Mouse (Mus musculus) stomach, embryonic 16.5 days (tissue): Measurements from ENCODE around the gene Rab34. TPM values are rescaled to one million over a fixed set of nuclear protein-coding genes. Genes with fewer than 3 reads are reported as not detected.

Experiments used
- ATAC-seq: fragments of 200-750 bp; cut with Nextera tagmentation; 2 replicates; pipeline ENCODE4 v1.8.0; 2017; ENCODE audit warnings: moderate number of reproducible peaks, moderate TSS enrichment; ENCODE audit not compliant: insufficient read depth, low FRiP score
- H3K27ac ChIP-seq: fragments of 300-500 bp; sonication (generic); 2 replicates; pipeline ENCODE4 v1.5.1; 2014; ENCODE audit warnings: low read length
- H3K27me3 ChIP-seq: fragments of 300-500 bp; sonication (generic); 2 replicates; pipeline ENCODE4 v1.6.1; 2014; ENCODE audit warnings: low read length, control low read depth, mixed read lengths; ENCODE audit not compliant: control insufficient read depth, insufficient read depth
- H3K36me3 ChIP-seq: fragments of 300-500 bp; sonication (generic); 2 replicates; pipeline ENCODE4 v1.6.1; 2014; ENCODE audit warnings: low read length; ENCODE audit not compliant: control insufficient read depth, insufficient read depth
- H3K4me1 ChIP-seq: fragments of 300-500 bp; sonication (generic); 2 replicates; pipeline ENCODE4 v1.6.1; 2014; ENCODE audit warnings: low read length, control low read depth, mixed read lengths; ENCODE audit not compliant: control insufficient read depth, insufficient read depth
- H3K4me2 ChIP-seq: fragments of 300-500 bp; sonication (generic); 2 replicates; pipeline ENCODE4 v1.6.1; 2014; ENCODE audit warnings: low read depth, low read length, mixed read lengths
- H3K4me3 ChIP-seq: fragments of 300-500 bp; sonication (generic); replicated peaks from 2 replicates; pipeline ENCODE4 v1.5.1; 2014; ENCODE audit warnings: mild to moderate bottlenecking, low read length
- H3K9ac ChIP-seq: fragments of 300-500 bp; sonication (generic); 2 replicates; pipeline ENCODE4 v1.6.1; 2014; ENCODE audit warnings: low read length
- H3K9me3 ChIP-seq: fragments of 300-500 bp; sonication (generic); replicated peaks from 2 replicates; pipeline ENCODE4 v1.6.1; 2016; ENCODE audit warnings: low read length, control low read depth; ENCODE audit not compliant: control insufficient read depth
- WGBS: fragments of 180-500 bp; shearing (Covaris S2); extraction: QIAGEN DNeasy Blood & Tissue Kit; methylation state at CpG from one replicate; pipeline ENCODE4 v1.1.7; 2014; 5-methylcytosine and 5-hydroxymethylcytosine counted together
- polyA plus RNA-seq: library from polyadenylated mRNA; unstranded; fragments of >200 nt; fragmentation: Nextera tagmentation; extraction: Ambion mirVana; gene quantifications from 2 replicates; pipeline ENCODE4 v1.2.1, GENCODE M21; 2015

Gene Rab34
- polyA plus RNA-seq, 1 experiment from 2014 or later = 90.9 TPM

- Histone ChIP-seq H3K9ac (peak overlapping the region; percentile 88), H3K4me2 (peak overlapping the region; percentile 94), H3K27ac (peak overlapping the region; percentile 99), H3K9me3 (no peaks in the 10 kb centered on the region), H3K36me3 (peaks cover 8% of the 10 kb centered on the region; the same call in 1 of the 2 replicates), H3K27me3 (no peaks in the 10 kb centered on the region), H3K4me3 (peak overlapping the region; percentile 70), H3K4me1 (peaks cover 49% of the 10 kb centered on the region)
- under 1% methylated on average over 23 of the region's 23 CpGs for WGBS
- ATAC-seq = no peak
These were observed 11.3 kb upstream of the Rab34 start for GRCm38 (mm10) chr11:78176905-78177331.

- peak overlapping the region; percentile 99 for H3K27ac ChIP-seq
- peaks cover 52% of the 10 kb centered on the region for H3K4me1 ChIP-seq
- no peaks in the 10 kb centered on the region for H3K9me3 ChIP-seq
- 2% methylated on average over 10 of the region's 10 CpGs for WGBS
- peak overlapping the region; percentile 88 for H3K9ac ChIP-seq
- H3K4me2 ChIP-seq = peak overlapping the region; percentile 94
- peak overlapping the region; percentile 70 for H3K4me3 ChIP-seq
- peaks cover 8% of the 10 kb centered on the region; the same call in 1 of the 2 replicates for H3K36me3 ChIP-seq
- H3K27me3 ChIP-seq = no peaks in the 10 kb centered on the region
- ATAC-seq = peak; percentile 12; the same call in 1 of the 2 replicates
These were observed 10.8 kb upstream of the Rab34 start for GRCm38 (mm10) chr11:78177437-78177836.

- ATAC-seq = peak; percentile 89
- peak overlapping the region; percentile 94 for H3K4me2 ChIP-seq
- H3K36me3 ChIP-seq = peaks cover 8% of the 10 kb centered on the region; the same call in 1 of the 2 replicates
- peak overlapping the region; percentile 70 for H3K4me3 ChIP-seq
- H3K27me3 ChIP-seq = no peaks in the 10 kb centered on the region
- peak overlapping the region; percentile 88 for H3K9ac ChIP-seq
- peaks cover 49% of the 10 kb centered on the region for H3K4me1 ChIP-seq
- H3K27ac ChIP-seq = peak overlapping the region; percentile 99
- H3K9me3 ChIP-seq = no peaks in the 10 kb centered on the region
- WGBS = under 1% methylated on average over 68 of the region's 84 CpGs
These were observed 10.0 kb upstream of the Rab34 start for GRCm38 (mm10) chr11:78177903-78178858.

GRCm38 (mm10) chr11:78178859-78179437, 9.3 kb upstream of the Rab34 start:
- no peak for ATAC-seq
- WGBS = 2% methylated on average over 29 of the region's 29 CpGs

GRCm38 (mm10) chr11:78179438-78179999, 8.7 kb upstream of the Rab34 start:
- H3K4me3 ChIP-seq = peak overlapping the region; percentile 70
- no peak for ATAC-seq
- peaks cover 49% of the 10 kb centered on the region for H3K4me1 ChIP-seq
- peak overlapping the region; percentile 94 for H3K4me2 ChIP-seq
- H3K27ac ChIP-seq = peak overlapping the region; percentile 99
- 20% methylated on average over 8 of the region's 8 CpGs for WGBS
- peak overlapping the region; percentile 88 for H3K9ac ChIP-seq
- no peaks in the 10 kb centered on the region for H3K27me3 ChIP-seq
- peaks cover 8% of the 10 kb centered on the region; the same call in 1 of the 2 replicates for H3K36me3 ChIP-seq
- no peaks in the 10 kb centered on the region for H3K9me3 ChIP-seq

More at GRCm38 (mm10) chr11:78178859-78179437, 9.3 kb upstream of the Rab34 start:
- peak overlapping the region; percentile 94 for H3K4me2 ChIP-seq
- H3K9me3 ChIP-seq = no peaks in the 10 kb centered on the region
- H3K4me1 ChIP-seq = peaks cover 49% of the 10 kb centered on the region
- peak overlapping the region; percentile 88 for H3K9ac ChIP-seq
- H3K36me3 ChIP-seq = peaks cover 8% of the 10 kb centered on the region; the same call in 1 of the 2 replicates
- H3K27ac ChIP-seq = peak overlapping the region; percentile 99
- H3K27me3 ChIP-seq = no peaks in the 10 kb centered on the region
- peak overlapping the region; percentile 70 for H3K4me3 ChIP-seq

GRCm38 (mm10) chr11:78180081-78180761, 8.0 kb upstream of the Rab34 start:
- Histone ChIP-seq H3K36me3 (peaks cover 8% of the 10 kb centered on the region; the same call in 1 of the 2 replicates), H3K4me1 (peaks cover 49% of the 10 kb centered on the region), H3K4me3 (peak overlapping the region; percentile 70), H3K27ac (peak overlapping the region; percentile 99; the same call in 1 of the 2 replicates), H3K27me3 (no peaks in the 10 kb centered on the region), H3K4me2 (peak overlapping the region; percentile 94), H3K9ac (peak overlapping the region; percentile 88), H3K9me3 (no peaks in the 10 kb centered on the region)
- no peak for ATAC-seq
- WGBS = 62% methylated on average over 6 of the region's 6 CpGs

- no peaks in the 10 kb centered on the region for H3K27me3 ChIP-seq
- H3K4me3 ChIP-seq = peak overlapping the region; percentile 92
- peaks cover 8% of the 10 kb centered on the region; the same call in 1 of the 2 replicates for H3K36me3 ChIP-seq
- peaks cover 46% of the 10 kb centered on the region for H3K4me1 ChIP-seq
- 31% methylated on average over 2 of the region's 2 CpGs for WGBS
- H3K27ac ChIP-seq = 0 out of 2 replicates have a peak overlapping the region, but pooled peaks have one; percentile 94
- peak overlapping the region; percentile 91 for H3K9ac ChIP-seq
- H3K4me2 ChIP-seq = peak overlapping the region; percentile 73
- no peaks in the 10 kb centered on the region for H3K9me3 ChIP-seq
- no peak for ATAC-seq
These were observed 6.3 kb upstream of the Rab34 start for GRCm38 (mm10) chr11:78181830-78182357.

- peak overlapping the region; percentile 73 for H3K4me2 ChIP-seq
- no peaks in the 10 kb centered on the region for H3K9me3 ChIP-seq
- H3K9ac ChIP-seq = peak overlapping the region; percentile 91
- peaks cover 8% of the 10 kb centered on the region; the same call in 1 of the 2 replicates for H3K36me3 ChIP-seq
- no peak for ATAC-seq
- H3K27ac ChIP-seq = peak overlapping the region; percentile 94
- no peaks in the 10 kb centered on the region for H3K27me3 ChIP-seq
- WGBS = 4% methylated on average over 7 of the region's 7 CpGs
- peak overlapping the region; percentile 92 for H3K4me3 ChIP-seq
- H3K4me1 ChIP-seq = peaks cover 41% of the 10 kb centered on the region
These were observed 5.8 kb upstream of the Rab34 start for GRCm38 (mm10) chr11:78182450-78182849.
